Mouse (Mus musculus): ENCODE measurements around the gene Fam208b.

GRCm38 (mm10) chr13:3633131-3633530 lies 22.2 kb upstream of the Fam208b start:
- TF ChIP-seq POLR2A (IDR thresholded peaks at IDR 0.05; ENCODE audit: insufficient read depth, low read length) (no peak), CTCF (IDR thresholded peaks at IDR 0.05; ENCODE audit: low read depth, low read length) (no peak), EP300 (IDR thresholded peaks at IDR 0.05; ENCODE audit: insufficient read depth, low read depth, low read length) (no peak)

Data from ES-Bruce4 (cell line).